Mouse (Mus musculus) limb, embryonic 14.5 days (tissue): ENCODE results near the gene Ank3. TPM values are rescaled to one million over a fixed set of nuclear protein-coding genes. Genes with fewer than 3 reads are reported as not detected.

Experiments
- ATAC-seq: fragments of 200-750 bp; cut with Nextera tagmentation; 2 replicates; pipeline ENCODE4 v1.8.0; 2017; ENCODE audit warnings: low read depth, moderate number of reproducible peaks, moderate TSS enrichment; ENCODE audit not compliant: low FRiP score
- DNase-seq: peaks from one replicate; pipeline ENCODE4 v3.0.0-alpha.2; 2015; ENCODE audit warnings: low spot score
- H3K27ac ChIP-seq: fragments of 300-500 bp; sonication (generic); replicated peaks from 2 replicates; pipeline ENCODE4 v1.5.1; 2014; ENCODE audit warnings: low read depth, mild to moderate bottlenecking, low read length, moderate library complexity, mixed read lengths
- H3K27me3 ChIP-seq: fragments of 300-500 bp; sonication (generic); 2 replicates; pipeline ENCODE4 v1.6.1; 2014; ENCODE audit warnings: low read length, mixed read lengths; ENCODE audit not compliant: control insufficient read depth, insufficient read depth
- H3K36me3 ChIP-seq: fragments of 300-500 bp; sonication (generic); 2 replicates; pipeline ENCODE4 v1.6.1; 2014; ENCODE audit warnings: mild to moderate bottlenecking, low read length, moderate library complexity, mixed read lengths; ENCODE audit not compliant: control insufficient read depth, insufficient read depth
- H3K4me1 ChIP-seq: fragments of 300-500 bp; sonication (generic); 2 replicates; pipeline ENCODE4 v1.6.1; 2014; ENCODE audit warnings: antibody characterized with exemption, low read length, mixed read lengths; ENCODE audit not compliant: control insufficient read depth, insufficient read depth
- H3K4me2 ChIP-seq: fragments of 300-500 bp; sonication (generic); replicated peaks from 2 replicates; pipeline ENCODE4 v1.6.1; 2014; ENCODE audit warnings: low read depth, mild to moderate bottlenecking, low read length, moderate library complexity; ENCODE audit not compliant: severe bottlenecking
- H3K4me3 ChIP-seq: fragments of 300-500 bp; sonication (generic); replicated peaks from 2 replicates; pipeline ENCODE4 v1.5.1; 2014; ENCODE audit warnings: low read length
- H3K9ac ChIP-seq: fragments of 300-500 bp; sonication (generic); 2 replicates; pipeline ENCODE4 v1.6.1; 2014; ENCODE audit warnings: mild to moderate bottlenecking, low read depth, low read length, moderate library complexity; ENCODE audit not compliant: severe bottlenecking
- H3K9me3 ChIP-seq: fragments of 300-500 bp; sonication (generic); 2 replicates; pipeline ENCODE4 v1.6.1; 2016; ENCODE audit warnings: low read length; ENCODE audit not compliant: control insufficient read depth
- POLR2A ChIP-seq: fragments of 200-500 bp; IDR thresholded peaks from 2 replicates; pipeline ENCODE4 v1.8.0; 2012; ENCODE audit warnings: inconsistent platforms, mild to moderate bottlenecking, moderate library complexity, borderline replicate concordance; ENCODE audit not compliant: insufficient read depth, insufficient read length; ENCODE audit errors: extremely low read depth
- WGBS: fragments of 180-500 bp; shearing (Covaris S2); extraction: QIAGEN DNeasy Blood & Tissue Kit; methylation state at CpG from one replicate; pipeline ENCODE4 v1.1.7; 2014; 5-methylcytosine and 5-hydroxymethylcytosine counted together
- polyA plus RNA-seq, 2 experiments: library from polyadenylated mRNA; depleted of rRNA in 1 of 2; stranded (reverse) in 1 of 2; unstranded in 1 of 2; fragments of >200 nt; fragmentation: Nextera tagmentation in 1 of 2; extraction: Ambion mirVana in 1 of 2; gene quantifications; 2 replicates each; pipeline versions ENCODE4 v1.2.1 to v1.2.3; 2012 to 2014

The Ank3 gene
- polyA plus RNA-seq, 2 experiments = 14.8 to 25.2 TPM

- no peak for ATAC-seq
Measured at GRCm38 (mm10) chr10:69872892-69873291, 474.3 kb downstream of the Ank3 start.

GRCm38 (mm10) chr10:69874806-69875205, 476.2 kb downstream of the Ank3 start:
- no peak overlapping the region for H3K4me3 ChIP-seq
- WGBS = 81% methylated on average over 14 of the region's 14 CpGs
- no peak for TF ChIP-seq POLR2A
- no peaks in the 10 kb centered on the region for H3K36me3 ChIP-seq
- ATAC-seq (no peak), DNase-seq (no peak)
- H3K4me1 ChIP-seq = no peaks in the 10 kb centered on the region
- H3K9me3 ChIP-seq = no peaks in the 10 kb centered on the region
- no peak overlapping the region for H3K9ac ChIP-seq
- H3K27ac ChIP-seq = no peak overlapping the region
- no peak overlapping the region for H3K4me2 ChIP-seq
- H3K27me3 ChIP-seq = no peaks in the 10 kb centered on the region

More at GRCm38 (mm10) chr10:69872892-69873291, 474.3 kb downstream of the Ank3 start:
- WGBS = 84% methylated on average over 5 of the region's 5 CpGs
- Histone ChIP-seq H3K27ac (peak overlapping the region; percentile 44; the same call in 1 of the 2 replicates), H3K9ac (no peak overlapping the region), H3K4me2 (no peak overlapping the region), H3K9me3 (no peaks in the 10 kb centered on the region), H3K27me3 (no peaks in the 10 kb centered on the region), H3K36me3 (no peaks in the 10 kb centered on the region), H3K4me1 (no peaks in the 10 kb centered on the region), H3K4me3 (no peak overlapping the region)
- no peak for DNase-seq
- TF ChIP-seq POLR2A = no peak

GRCm38 (mm10) chr10:69883935-69884680, 485.5 kb downstream of the Ank3 start:
- Histone ChIP-seq H3K36me3 (peaks cover 14% of the 10 kb centered on the region; the same call in 1 of the 2 replicates), H3K27me3 (no peaks in the 10 kb centered on the region), H3K4me1 (no peaks in the 10 kb centered on the region), H3K4me3 (no peak overlapping the region), H3K9ac (no peak overlapping the region), H3K27ac (no peak overlapping the region), H3K4me2 (no peak overlapping the region), H3K9me3 (no peaks in the 10 kb centered on the region)
- 86% methylated on average over 4 of the region's 4 CpGs for WGBS
- ATAC-seq (no peak), DNase-seq (no peak)
- TF ChIP-seq POLR2A = no peak

GRCm38 (mm10) chr10:69888399-69888798, 489.8 kb downstream of the Ank3 start:
- Histone ChIP-seq H3K9ac (no peak overlapping the region), H3K36me3 (peaks cover 10% of the 10 kb centered on the region; the same call in 1 of the 2 replicates), H3K4me1 (no peaks in the 10 kb centered on the region), H3K4me2 (0 out of 2 replicates have a peak overlapping the region, but pooled peaks have one; percentile 24), H3K27ac (no peak overlapping the region), H3K9me3 (no peaks in the 10 kb centered on the region), H3K4me3 (no peak overlapping the region), H3K27me3 (no peaks in the 10 kb centered on the region)
- peak; percentile 77 for ATAC-seq
- TF ChIP-seq POLR2A = no peak
- DNase-seq = peak; percentile 71
- WGBS = 33% methylated on average over 4 of the region's 4 CpGs

- Histone ChIP-seq H3K4me1 (no peaks in the 10 kb centered on the region), H3K36me3 (peaks cover 7% of the 10 kb centered on the region; the same call in 1 of the 2 replicates), H3K9me3 (no peaks in the 10 kb centered on the region), H3K27me3 (no peaks in the 10 kb centered on the region), H3K4me2 (no peak overlapping the region), H3K9ac (no peak overlapping the region), H3K27ac (no peak overlapping the region), H3K4me3 (no peak overlapping the region)
- WGBS = 18% methylated on average over 6 of the region's 6 CpGs
- peak; percentile 30 for DNase-seq
- no peak for TF ChIP-seq POLR2A
- no peak for ATAC-seq
Measured at GRCm38 (mm10) chr10:69889779-69890178, 491.2 kb downstream of the Ank3 start.
